Comparison of ENCODE assay signal across 10 mouse cellular contexts in genomic region chr2:101730972-101731371, GRCm38 (mm10). TPM values are rescaled to one million over a fixed set of nuclear protein-coding genes. Genes with fewer than 3 reads are reported as not detected.
A peak's percentile ranks its signal among the peaks of the same experiment; 100 is the strongest.
DNase-seq lines count a peak whose midpoint lies in the region; ATAC-seq lines count a peak whose summit lies in the region.
"Had no signal": no experiment of that assay in that cellular context is flagged by ENCODE, and none has a peak within 500 bp of the region (broad histone marks: within the 10 kb centered on the region; RNA-seq: fewer than 3 reads in every experiment).

No protein-coding gene starts in this region.

- H3K9ac ChIP-seq in embryonic facial prominence, embryonic 13.5 days: no peak overlapping the region; the same call in 1 of the 2 replicates
- H3K9ac ChIP-seq in kidney, embryonic 15.5 days: no peak overlapping the region
- H3K9ac ChIP-seq in midbrain, embryonic 14.5 days (replicated peaks; ENCODE audit: low read length): no peak overlapping the region
- H3K9ac ChIP-seq in midbrain, embryonic 15.5 days: no peak overlapping the region
- H3K9ac ChIP-seq: heart, embryonic 15.5 days; lung, embryonic 15.5 days had no signal

- no peak for ATAC-seq in embryonic facial prominence, embryonic 13.5 days (ENCODE audit: insufficient number of reproducible peaks, insufficient read depth, low FRiP score, low TSS enrichment, low read depth)
- ATAC-seq in kidney, embryonic 15.5 days (replicated peaks; ENCODE audit: low FRiP score): no peak
- no peak for ATAC-seq in midbrain, embryonic 14.5 days (ENCODE audit: low FRiP score, low TSS enrichment)
- no peak for ATAC-seq in midbrain, embryonic 15.5 days (replicated peaks)
- ATAC-seq in megakaryocyte, adult 5-6 weeks (ENCODE audit: poor library complexity, severe bottlenecking): no peak

- DNase-seq in embryonic facial prominence, embryonic 10.5 days (ENCODE audit: low spot score): no peak
- DNase-seq in kidney, adult 18-20 months: peak; percentile 66
- DNase-seq in midbrain, embryonic 14.5 days: peak; percentile 6
- DNase-seq in gastrocnemius, postnatal 10 days: no peak

- peak overlapping the region; percentile 51 for H3K27ac ChIP-seq in embryonic facial prominence, embryonic 13.5 days
- H3K27ac ChIP-seq in embryonic facial prominence, embryonic 10.5 days (replicated peaks): no peak overlapping the region
- H3K27ac ChIP-seq in kidney, embryonic 15.5 days: no peak overlapping the region
- H3K27ac ChIP-seq in midbrain, embryonic 14.5 days (replicated peaks; ENCODE audit: low read depth, low read length): no peak overlapping the region
- no peak overlapping the region for H3K27ac ChIP-seq in midbrain, embryonic 15.5 days
- H3K27ac ChIP-seq: heart, embryonic 15.5 days; lung, embryonic 15.5 days had no signal

- H3K9me3 ChIP-seq in embryonic facial prominence, embryonic 13.5 days: no peaks in the 10 kb centered on the region
- no peaks in the 10 kb centered on the region for H3K9me3 ChIP-seq in embryonic facial prominence, embryonic 10.5 days
- H3K9me3 ChIP-seq in kidney, embryonic 15.5 days (replicated peaks): no peaks in the 10 kb centered on the region
- no peaks in the 10 kb centered on the region for H3K9me3 ChIP-seq in midbrain, embryonic 14.5 days (ENCODE audit: control insufficient read depth, low read length)
- H3K9me3 ChIP-seq in midbrain, embryonic 15.5 days: no peaks in the 10 kb centered on the region
- H3K9me3 ChIP-seq: heart, embryonic 15.5 days; lung, embryonic 15.5 days had no signal

- H3K4me3 ChIP-seq in embryonic facial prominence, embryonic 13.5 days: no peak overlapping the region
- no peak overlapping the region for H3K4me3 ChIP-seq in embryonic facial prominence, embryonic 10.5 days
- no peak overlapping the region for H3K4me3 ChIP-seq in kidney, embryonic 15.5 days (replicated peaks)
- H3K4me3 ChIP-seq in midbrain, embryonic 14.5 days (replicated peaks; ENCODE audit: low read depth, low read length): no peak overlapping the region
- no peak overlapping the region for H3K4me3 ChIP-seq in midbrain, embryonic 15.5 days
- H3K4me3 ChIP-seq: heart, embryonic 15.5 days; lung, embryonic 15.5 days had no signal

- peaks cover 56% of the 10 kb centered on the region for H3K36me3 ChIP-seq in embryonic facial prominence, embryonic 13.5 days
- peaks cover 59% of the 10 kb centered on the region for H3K36me3 ChIP-seq in embryonic facial prominence, embryonic 10.5 days (replicated peaks)
- H3K36me3 ChIP-seq in kidney, embryonic 15.5 days: peaks cover 77% of the 10 kb centered on the region
- no peaks in the 10 kb centered on the region for H3K36me3 ChIP-seq in midbrain, embryonic 14.5 days (ENCODE audit: control insufficient read depth, insufficient read depth, low read length)
- H3K36me3 ChIP-seq in midbrain, embryonic 15.5 days (replicated peaks): no peaks in the 10 kb centered on the region

- H3K4me1 ChIP-seq in embryonic facial prominence, embryonic 13.5 days: peaks cover 19% of the 10 kb centered on the region
- peaks cover 17% of the 10 kb centered on the region for H3K4me1 ChIP-seq in embryonic facial prominence, embryonic 10.5 days
- no peaks in the 10 kb centered on the region for H3K4me1 ChIP-seq in kidney, embryonic 15.5 days
- H3K4me1 ChIP-seq in midbrain, embryonic 14.5 days (ENCODE audit: control insufficient read depth, insufficient read depth, low read length): no peaks in the 10 kb centered on the region
- no peaks in the 10 kb centered on the region for H3K4me1 ChIP-seq in midbrain, embryonic 15.5 days
- H3K4me1 ChIP-seq: heart, embryonic 15.5 days had no signal

- no peak overlapping the region for H3K4me2 ChIP-seq in embryonic facial prominence, embryonic 13.5 days
- no peak overlapping the region for H3K4me2 ChIP-seq in kidney, embryonic 15.5 days
- no peak overlapping the region for H3K4me2 ChIP-seq in midbrain, embryonic 14.5 days (ENCODE audit: low read length)
- no peak overlapping the region for H3K4me2 ChIP-seq in midbrain, embryonic 15.5 days
- H3K4me2 ChIP-seq: heart, embryonic 15.5 days; lung, embryonic 15.5 days had no signal

- H3K27me3 ChIP-seq in embryonic facial prominence, embryonic 13.5 days: no peaks in the 10 kb centered on the region
- no peaks in the 10 kb centered on the region for H3K27me3 ChIP-seq in embryonic facial prominence, embryonic 10.5 days (replicated peaks; ENCODE audit: low read depth, poor library complexity, severe bottlenecking)
- H3K27me3 ChIP-seq in kidney, embryonic 15.5 days: no peaks in the 10 kb centered on the region
- H3K27me3 ChIP-seq in midbrain, embryonic 14.5 days (ENCODE audit: control insufficient read depth, insufficient read depth, low read length): no peaks in the 10 kb centered on the region
- H3K27me3 ChIP-seq in midbrain, embryonic 15.5 days (replicated peaks): no peaks in the 10 kb centered on the region
- H3K27me3 ChIP-seq: heart, embryonic 15.5 days; lung, embryonic 15.5 days had no signal

RNA-seq across cellular contexts. Expression of gene Traf6, which starts 52.7 kb away (rescaled TPM):
- polyA plus RNA-seq in embryonic facial prominence, embryonic 13.5 days (2015; fragmentation: Nextera tagmentation; extraction: Ambion mirVana): 8.8 and 10.2 TPM in 2 replicates
- 16.1 and 16.5 TPM in 2 replicates for polyA plus RNA-seq in embryonic facial prominence, embryonic 10.5 days (2016; fragmentation: Nextera tagmentation; extraction: Ambion mirVana)
- 10.8 and 11.0 TPM in 2 replicates for polyA plus RNA-seq in kidney, embryonic 15.5 days (2015; fragmentation: Nextera tagmentation; extraction: Ambion mirVana)
- polyA plus RNA-seq in midbrain, embryonic 14.5 days (2014; fragmentation: Nextera tagmentation; extraction: Ambion mirVana): 6.6 and 11.5 TPM in 2 replicates
- 6.2 and 6.6 TPM in 2 replicates for polyA plus RNA-seq in midbrain, embryonic 15.5 days (2015; fragmentation: Nextera tagmentation; extraction: Ambion mirVana)
- total RNA-seq in gastrocnemius, postnatal 10 days (2021): 10 to 100 TPM; 11.5 to 12.1 TPM
- 27.7 and 30.2 TPM in 2 replicates for total RNA-seq in megakaryocyte, adult 5-6 weeks (2015)
- 14.6 and 19.4 TPM in 2 replicates for total RNA-seq in megakaryocyte, adult 5-6 weeks (2017)

Comparison
In these comparisons a context has a peak if more than half of its experiments do, and no peak if none do; other contexts are left out.
1. DNase-seq: peak in kidney, adult 18-20 months (single experiment) and midbrain, embryonic 14.5 days (single experiment); none in embryonic facial prominence, embryonic 10.5 days (single experiment) and gastrocnemius, postnatal 10 days (single experiment).